Mouse (Mus musculus): ENCODE measurements around the gene Ppip5k1. TPM values are rescaled to one million over a fixed set of nuclear protein-coding genes. Genes with fewer than 3 reads are reported as not detected.

Ppip5k1 gene
- polyA plus RNA-seq, 1 experiment from 2014 or later = 11.8 TPM

DNA sequence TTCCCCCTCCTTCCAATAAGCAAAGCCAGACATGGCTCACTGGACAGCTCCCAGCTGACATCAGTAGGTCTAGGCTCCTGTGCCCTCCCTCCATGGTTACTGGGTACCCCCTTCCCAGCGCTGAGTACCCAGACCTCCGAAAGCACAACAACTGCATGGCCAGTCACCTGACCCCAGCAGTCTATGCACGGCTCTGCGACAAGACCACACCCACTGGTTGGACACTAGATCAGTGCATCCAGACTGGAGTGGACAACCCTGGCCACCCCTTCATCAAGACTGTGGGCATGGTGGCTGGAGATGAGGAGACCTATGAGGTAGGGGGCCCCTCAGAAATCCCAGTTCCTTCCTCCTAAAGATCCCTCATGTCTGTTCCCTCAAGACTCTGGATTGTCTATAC lies 4.3 kb upstream of the Ppip5k1 start:
- no peaks in the 10 kb centered on the region for H3K9me3 ChIP-seq (ENCODE audit: control insufficient read depth, low read length)

GRCm38 (mm10) chr2:121358381-121358780 lies 3.2 kb upstream of the Ppip5k1 start:
- H3K27ac ChIP-seq (ENCODE audit: low read depth, low read length) = no peak overlapping the region
- DNase-seq (ENCODE audit: low spot score) (peak; percentile 65), ATAC-seq (ENCODE audit: low FRiP score) (peak; percentile 11; the same call in 1 of the 2 replicates)
- under 1% methylated on average over 16 of the region's 16 CpGs for WGBS
- peak overlapping the region; percentile 48 for H3K9ac ChIP-seq (ENCODE audit: low read depth, low read length)
- H3K36me3 ChIP-seq (ENCODE audit: control insufficient read depth, insufficient read depth, low read length) = no peaks in the 10 kb centered on the region
- peaks cover 11% of the 10 kb centered on the region for H3K4me1 ChIP-seq (replicated peaks; ENCODE audit: control insufficient read depth, insufficient read depth, low read length)
- peak overlapping the region; percentile 36 for H3K4me2 ChIP-seq (replicated peaks; ENCODE audit: low read depth, low read length)
- H3K9me3 ChIP-seq (ENCODE audit: control insufficient read depth, low read length) = no peaks in the 10 kb centered on the region
- H3K27me3 ChIP-seq (ENCODE audit: control insufficient read depth, insufficient read depth, low read length) = peaks cover 17% of the 10 kb centered on the region; the same call in 1 of the 2 replicates
- peak overlapping the region; percentile 29 for H3K4me3 ChIP-seq (ENCODE audit: low read depth, low read length)

More for the DNA sequence above, 4.3 kb upstream of the Ppip5k1 start:
- Histone ChIP-seq H3K4me1 (replicated peaks; ENCODE audit: control insufficient read depth, insufficient read depth, low read length) (peaks cover 7% of the 10 kb centered on the region), H3K4me2 (replicated peaks; ENCODE audit: low read depth, low read length) (no peak overlapping the region), H3K27ac (ENCODE audit: low read depth, low read length) (no peak overlapping the region), H3K4me3 (ENCODE audit: low read depth, low read length) (no peak overlapping the region), H3K27me3 (ENCODE audit: control insufficient read depth, insufficient read depth, low read length) (peaks cover 17% of the 10 kb centered on the region; the same call in 1 of the 2 replicates), H3K36me3 (ENCODE audit: control insufficient read depth, insufficient read depth, low read length) (no peaks in the 10 kb centered on the region), H3K9ac (ENCODE audit: low read depth, low read length) (no peak overlapping the region)
- DNase-seq (ENCODE audit: low spot score) = peak; percentile 2
- ATAC-seq (ENCODE audit: low FRiP score) = no peak
- WGBS = 56% methylated on average over 4 of the region's 4 CpGs

GRCm38 (mm10) chr2:121357961-121358360 lies 2.8 kb upstream of the Ppip5k1 start:
- Histone ChIP-seq H3K4me1 (replicated peaks; ENCODE audit: control insufficient read depth, insufficient read depth, low read length) (peaks cover 11% of the 10 kb centered on the region), H3K36me3 (ENCODE audit: control insufficient read depth, insufficient read depth, low read length) (no peaks in the 10 kb centered on the region), H3K4me3 (ENCODE audit: low read depth, low read length) (peak overlapping the region; percentile 29; the same call in 1 of the 2 replicates), H3K4me2 (replicated peaks; ENCODE audit: low read depth, low read length) (no peak overlapping the region), H3K9me3 (ENCODE audit: control insufficient read depth, low read length) (no peaks in the 10 kb centered on the region), H3K9ac (ENCODE audit: low read depth, low read length) (no peak overlapping the region), H3K27me3 (ENCODE audit: control insufficient read depth, insufficient read depth, low read length) (peaks cover 17% of the 10 kb centered on the region; the same call in 1 of the 2 replicates), H3K27ac (ENCODE audit: low read depth, low read length) (no peak overlapping the region)
- ATAC-seq (ENCODE audit: low FRiP score) (no peak), DNase-seq (ENCODE audit: low spot score) (no peak)
- 9% methylated on average over 4 of the region's 4 CpGs for WGBS

DNA sequence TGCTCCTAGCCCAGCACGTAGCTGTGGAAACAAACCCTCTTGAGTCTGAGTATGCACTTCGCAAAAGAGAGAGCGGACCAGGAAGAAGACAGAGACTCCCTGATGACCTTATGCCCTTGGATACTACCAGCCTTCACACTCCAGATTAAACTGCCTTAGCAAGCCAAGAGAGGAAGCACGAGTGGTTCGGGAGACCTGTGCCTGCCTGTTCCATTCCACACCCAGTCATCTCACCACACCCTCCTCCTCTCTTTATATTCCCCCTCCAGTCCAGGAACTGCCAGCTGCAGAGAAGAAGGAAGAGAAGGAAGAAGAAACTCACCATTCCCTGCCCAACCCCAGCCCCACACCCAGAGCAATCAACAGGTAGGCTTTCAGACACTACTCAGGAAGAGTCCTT lies 2.3 kb upstream of the Ppip5k1 start, which contains the start of gene Ckmt1:
TSS of gene Ckmt1 (plus strand) at position 221 of the 400 bp plus-strand sequence.
- Histone ChIP-seq H3K4me3 (ENCODE audit: low read depth, low read length) (peak within 1 kb of the TSS; percentile 29), H3K9ac (ENCODE audit: low read depth, low read length) (peak within 1 kb of the TSS; percentile 48), H3K27ac (ENCODE audit: low read depth, low read length) (no peak within 1 kb of the TSS), H3K36me3 (ENCODE audit: control insufficient read depth, insufficient read depth, low read length) (no peaks in the 10 kb centered on the region), H3K4me2 (replicated peaks; ENCODE audit: low read depth, low read length) (peak within 1 kb of the TSS; percentile 36), H3K4me1 (replicated peaks; ENCODE audit: control insufficient read depth, insufficient read depth, low read length) (peaks cover 11% of the 10 kb centered on the region), H3K27me3 (ENCODE audit: control insufficient read depth, insufficient read depth, low read length) (peaks cover 17% of the 10 kb centered on the region; the same call in 1 of the 2 replicates), H3K9me3 (ENCODE audit: control insufficient read depth, low read length) (no peaks in the 10 kb centered on the region)
- WGBS = 74% methylated on average over 5 of the region's 5 CpGs
- DNase-seq (ENCODE audit: low spot score) = no peak
- no peak for ATAC-seq (ENCODE audit: low FRiP score)

GRCm38 (mm10) chr2:121354378-121354777 lies 818 bp downstream of the Ppip5k1 start:
- Histone ChIP-seq H3K4me2 (replicated peaks; ENCODE audit: low read depth, low read length) (peak overlapping the region; percentile 72), H3K36me3 (ENCODE audit: control insufficient read depth, insufficient read depth, low read length) (no peaks in the 10 kb centered on the region), H3K27me3 (ENCODE audit: control insufficient read depth, insufficient read depth, low read length) (peaks cover 15% of the 10 kb centered on the region; the same call in 1 of the 2 replicates), H3K9ac (ENCODE audit: low read depth, low read length) (peak overlapping the region; percentile 85), H3K4me3 (ENCODE audit: low read depth, low read length) (peak overlapping the region; percentile 72), H3K27ac (ENCODE audit: low read depth, low read length) (peak overlapping the region; percentile 75), H3K9me3 (ENCODE audit: control insufficient read depth, low read length) (no peaks in the 10 kb centered on the region), H3K4me1 (replicated peaks; ENCODE audit: control insufficient read depth, insufficient read depth, low read length) (peaks cover 11% of the 10 kb centered on the region)
- DNase-seq (ENCODE audit: low spot score) (no peak), ATAC-seq (ENCODE audit: low FRiP score) (no peak)
- WGBS = 4% methylated on average over 6 of the region's 6 CpGs

GRCm38 (mm10) chr2:121353156-121353555 lies 2.0 kb downstream of the Ppip5k1 start:
- Histone ChIP-seq H3K9ac (ENCODE audit: low read depth, low read length) (no peak overlapping the region), H3K9me3 (ENCODE audit: control insufficient read depth, low read length) (no peaks in the 10 kb centered on the region), H3K4me1 (replicated peaks; ENCODE audit: control insufficient read depth, insufficient read depth, low read length) (peaks cover 8% of the 10 kb centered on the region), H3K27me3 (ENCODE audit: control insufficient read depth, insufficient read depth, low read length) (peaks cover 11% of the 10 kb centered on the region; the same call in 1 of the 2 replicates), H3K36me3 (ENCODE audit: control insufficient read depth, insufficient read depth, low read length) (no peaks in the 10 kb centered on the region), H3K4me3 (ENCODE audit: low read depth, low read length) (no peak overlapping the region), H3K27ac (ENCODE audit: low read depth, low read length) (no peak overlapping the region), H3K4me2 (replicated peaks; ENCODE audit: low read depth, low read length) (no peak overlapping the region)
- WGBS = 77% methylated on average over 8 of the region's 8 CpGs
- ATAC-seq (ENCODE audit: low FRiP score) = no peak
- no peak for DNase-seq (ENCODE audit: low spot score)

DNA sequence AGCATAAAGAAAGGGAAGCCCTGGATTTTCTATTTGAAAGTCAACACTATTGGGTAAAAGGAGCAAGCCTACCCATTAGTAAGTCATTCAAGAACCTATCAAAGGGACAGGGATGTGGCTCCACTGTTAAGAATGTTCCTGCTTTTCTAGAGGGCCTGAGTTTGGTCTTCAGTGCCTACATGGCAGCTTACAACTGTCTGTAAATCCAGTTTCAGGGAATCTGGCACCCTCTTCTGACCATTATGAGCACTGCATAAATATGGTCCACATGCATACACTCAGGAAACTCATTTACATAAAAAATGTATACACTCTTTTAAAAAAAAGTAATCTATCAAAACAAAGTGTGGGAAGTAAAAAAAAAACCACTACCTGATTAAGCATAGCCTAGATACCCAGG lies 16.1 kb downstream of the Ppip5k1 start:
- Histone ChIP-seq H3K36me3 (ENCODE audit: control insufficient read depth, insufficient read depth, low read length) (no peaks in the 10 kb centered on the region), H3K9ac (ENCODE audit: low read depth, low read length) (no peak overlapping the region), H3K4me2 (replicated peaks; ENCODE audit: low read depth, low read length) (no peak overlapping the region), H3K27ac (ENCODE audit: low read depth, low read length) (no peak overlapping the region), H3K9me3 (ENCODE audit: control insufficient read depth, low read length) (no peaks in the 10 kb centered on the region), H3K4me3 (ENCODE audit: low read depth, low read length) (no peak overlapping the region), H3K4me1 (replicated peaks; ENCODE audit: control insufficient read depth, insufficient read depth, low read length) (no peaks in the 10 kb centered on the region), H3K27me3 (ENCODE audit: control insufficient read depth, insufficient read depth, low read length) (no peaks in the 10 kb centered on the region)
- ATAC-seq (ENCODE audit: low FRiP score) (no peak), DNase-seq (ENCODE audit: low spot score) (peak; percentile 2)

DNA sequence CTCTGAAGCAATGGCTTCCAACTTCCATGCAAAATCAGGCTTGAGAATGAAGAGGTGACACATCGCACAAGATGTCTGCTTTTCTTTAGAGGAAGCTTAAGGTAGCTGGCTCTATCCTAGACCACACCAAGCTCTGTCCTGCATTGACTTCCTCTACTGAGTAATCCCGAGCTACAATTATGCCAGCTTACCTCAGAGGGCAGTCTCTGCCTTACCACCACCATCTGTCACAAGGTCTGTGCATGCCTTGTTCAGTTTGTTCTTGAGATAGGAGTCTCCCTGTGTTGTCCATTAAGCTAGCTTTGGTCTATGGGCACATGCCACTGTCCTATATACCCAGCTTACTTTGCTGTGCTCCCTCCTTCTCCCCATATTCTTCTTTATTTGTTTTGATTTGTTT lies 25.7 kb downstream of the Ppip5k1 start:
- Histone ChIP-seq H3K9me3 (ENCODE audit: control insufficient read depth, low read length) (no peaks in the 10 kb centered on the region), H3K27me3 (ENCODE audit: control insufficient read depth, insufficient read depth, low read length) (no peaks in the 10 kb centered on the region), H3K27ac (ENCODE audit: low read depth, low read length) (no peak overlapping the region), H3K9ac (ENCODE audit: low read depth, low read length) (no peak overlapping the region), H3K36me3 (ENCODE audit: control insufficient read depth, insufficient read depth, low read length) (no peaks in the 10 kb centered on the region), H3K4me2 (replicated peaks; ENCODE audit: low read depth, low read length) (no peak overlapping the region), H3K4me3 (ENCODE audit: low read depth, low read length) (no peak overlapping the region), H3K4me1 (replicated peaks; ENCODE audit: control insufficient read depth, insufficient read depth, low read length) (no peaks in the 10 kb centered on the region)
- 91% methylated on average over 2 of the region's 2 CpGs for WGBS
- no peak for ATAC-seq (ENCODE audit: low FRiP score)
- DNase-seq (ENCODE audit: low spot score) = no peak

GRCm38 (mm10) chr2:121323693-121324470 lies 31.3 kb downstream of the Ppip5k1 start:
- 94% methylated on average over 10 of the region's 10 CpGs for WGBS

More at GRCm38 (mm10) chr2:121323693-121324470, 31.3 kb downstream of the Ppip5k1 start:
- Histone ChIP-seq H3K36me3 (ENCODE audit: control insufficient read depth, insufficient read depth, low read length) (no peaks in the 10 kb centered on the region), H3K27me3 (ENCODE audit: control insufficient read depth, insufficient read depth, low read length) (no peaks in the 10 kb centered on the region), H3K9ac (ENCODE audit: low read depth, low read length) (no peak overlapping the region), H3K4me3 (ENCODE audit: low read depth, low read length) (no peak overlapping the region), H3K4me2 (replicated peaks; ENCODE audit: low read depth, low read length) (no peak overlapping the region), H3K4me1 (replicated peaks; ENCODE audit: control insufficient read depth, insufficient read depth, low read length) (no peaks in the 10 kb centered on the region), H3K27ac (ENCODE audit: low read depth, low read length) (no peak overlapping the region), H3K9me3 (ENCODE audit: control insufficient read depth, low read length) (no peaks in the 10 kb centered on the region)
- no peak for DNase-seq (ENCODE audit: low spot score)
- ATAC-seq (ENCODE audit: low FRiP score) = no peak
